Mouse (Mus musculus): Measurements from ENCODE around the gene Ptprd.

DNA sequence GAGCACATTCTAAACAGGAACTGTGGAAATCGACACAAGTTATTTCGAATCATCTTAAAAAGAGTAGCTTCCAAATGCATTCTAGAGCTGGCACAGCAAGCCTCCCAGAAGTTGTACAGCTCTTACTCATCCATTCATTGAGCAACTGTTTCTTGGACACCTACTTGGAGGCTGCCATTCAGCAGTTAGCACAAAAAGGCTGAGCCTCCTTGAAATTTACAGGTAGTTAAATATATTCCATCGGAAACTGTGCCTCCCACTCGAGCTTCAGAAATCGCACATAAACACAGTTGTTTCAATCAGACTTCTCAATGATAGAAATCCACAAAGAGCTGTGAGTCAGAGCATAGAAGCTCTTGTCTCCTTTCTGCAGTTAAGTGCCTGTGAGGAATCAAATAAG lies 1825.9 kb downstream of the Ptprd start:
- TF ChIP-seq CTCF (IDR thresholded peaks at IDR 0.05; ENCODE audit: low read depth, low read length) = no peak
- TF ChIP-seq GATA1 (IDR thresholded peaks at IDR 0.05; ENCODE audit: borderline replicate concordance, low read length) = no peak

Measured in G1E (cell line).